Mouse (Mus musculus) small intestine, adult 2 months (tissue): Measurements from ENCODE around the gene Olfr553.

Experiments
- CTCF ChIP-seq: fragments of 200-500 bp; IDR thresholded peaks from 2 replicates; pipeline ENCODE4 v1.5.1; 2012; ENCODE audit warnings: low read depth, mild to moderate bottlenecking, control low read depth, inconsistent platforms, low read length, moderate library complexity, mixed read lengths; ENCODE audit not compliant: insufficient replicate concordance, insufficient read length; ENCODE audit errors: extremely low read depth
- POLR2A ChIP-seq: fragments of 200-500 bp; IDR thresholded peaks from 2 replicates; pipeline ENCODE4 v1.6.1; 2012; ENCODE audit warnings: low read depth, mild to moderate bottlenecking, control low read depth, inconsistent platforms, low read length, moderate library complexity

DNA sequence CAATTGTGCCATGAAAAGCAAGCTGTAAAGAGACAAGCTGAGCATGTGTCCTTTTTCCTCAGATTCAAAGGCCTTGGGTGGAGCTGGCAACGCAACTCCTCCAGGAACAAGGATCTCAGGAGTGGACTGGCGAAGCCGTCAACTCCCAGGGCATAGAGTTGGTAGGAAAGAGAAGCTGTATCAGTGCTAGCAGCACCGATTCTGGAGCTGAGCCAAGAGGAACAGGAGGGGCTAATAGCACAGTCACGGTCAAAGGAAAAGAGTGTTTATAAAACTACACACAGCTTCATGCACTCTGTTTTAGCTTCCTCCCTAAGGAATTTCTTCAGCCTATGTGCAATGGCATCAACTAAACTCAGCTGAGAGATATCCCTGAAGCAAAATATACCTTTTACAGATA is 1.6 kb upstream of the Olfr553 start:
- no peak for TF ChIP-seq CTCF
- no peak for TF ChIP-seq POLR2A
